Mouse (Mus musculus) bone marrow, adult 2 months (tissue): ENCODE results near the gene Coro6.

ENCODE experiments used
- CTCF ChIP-seq: fragments of 200-500 bp; IDR thresholded peaks from 2 replicates; pipeline ENCODE4 v1.5.1; 2011; ENCODE audit warnings: low read length, control low read depth; ENCODE audit not compliant: control insufficient read depth, insufficient read depth
- POLR2A ChIP-seq: fragments of 200-500 bp; IDR thresholded peaks from 2 replicates; pipeline ENCODE4 v1.6.1; 2011; ENCODE audit warnings: low read depth, mild to moderate bottlenecking, control low read depth, low read length, borderline replicate concordance; ENCODE audit not compliant: control insufficient read depth

GRCm38 (mm10) chr11:77514832-77515636, 52.8 kb downstream of the Coro6 start, which contains the start of gene Abhd15:
- TF ChIP-seq POLR2A (peak; percentile 76; the same call in 1 of the 2 replicates), CTCF (no peak)
